Mouse (Mus musculus): ENCODE data around the gene Sh2d3c. TPM values are rescaled to one million over a fixed set of nuclear protein-coding genes. Genes with fewer than 3 reads are reported as not detected.

Gene Sh2d3c
- polyA plus RNA-seq, 1 experiment from 2014 or later, result 58.5 TPM

DNA sequence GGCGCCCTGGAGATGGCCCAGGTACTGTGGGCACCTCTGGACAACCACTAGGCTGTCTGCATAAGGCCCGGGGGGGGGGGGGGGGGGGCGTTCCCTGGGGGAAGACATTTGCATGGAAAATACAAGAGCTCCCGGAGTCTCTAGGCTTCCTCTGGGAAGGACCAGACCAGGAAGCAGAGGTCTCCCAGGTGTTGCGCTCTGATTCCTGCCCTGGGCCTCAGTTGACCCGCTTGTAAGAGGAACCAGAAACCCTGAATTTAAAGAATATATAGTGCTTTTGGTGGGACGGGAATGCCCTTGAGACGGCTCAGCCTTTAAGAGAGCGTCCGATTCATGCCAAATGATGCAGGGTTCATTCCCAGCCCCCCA lies 30.8 kb downstream of the Sh2d3c start:
- 25% methylated on average over 9 of the region's 10 CpGs for WGBS
- Histone ChIP-seq H3K4me3 (ENCODE audit: low read length) (peak overlapping the region; percentile 28), H3K9ac (ENCODE audit: low read depth, low read length) (no peak overlapping the region), H3K36me3 (ENCODE audit: control insufficient read depth, insufficient read depth, low read length) (peaks cover 46% of the 10 kb centered on the region), H3K9me3 (ENCODE audit: control insufficient read depth, low read length) (no peaks in the 10 kb centered on the region), H3K27ac (ENCODE audit: low read depth, low read length) (no peak overlapping the region; the same call in 1 of the 2 replicates), H3K4me1 (ENCODE audit: control insufficient read depth, insufficient read depth, low read depth, low read length) (peaks cover 6% of the 10 kb centered on the region), H3K4me2 (ENCODE audit: low read length) (peak overlapping the region; percentile 54), H3K27me3 (replicated peaks; ENCODE audit: control insufficient read depth, insufficient read depth, low read length) (no peaks in the 10 kb centered on the region)
- no peak for ATAC-seq

DNA sequence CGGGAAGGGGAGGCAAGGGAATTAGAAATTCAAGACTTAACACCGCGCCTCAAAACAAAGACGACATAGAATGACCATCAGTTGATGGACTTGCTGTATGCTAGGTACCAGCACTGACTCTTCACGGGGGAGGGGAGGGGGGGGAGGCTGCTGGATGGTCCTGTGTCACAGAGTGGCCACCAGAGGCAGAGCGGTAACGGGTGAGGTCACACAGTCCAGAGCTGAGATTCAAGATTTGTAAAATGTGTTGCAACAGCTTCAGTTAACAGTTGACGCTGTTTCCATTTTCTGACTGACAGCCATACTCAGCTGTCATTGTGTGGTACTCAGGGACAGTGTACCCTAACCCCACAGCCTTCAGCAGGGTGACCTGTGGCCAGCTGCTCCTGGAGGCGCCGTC lies 31.3 kb downstream of the Sh2d3c start:
- WGBS, result 61% methylated on average over 10 of the region's 10 CpGs
- no peak for ATAC-seq
- Histone ChIP-seq H3K9ac (ENCODE audit: low read depth, low read length) (no peak overlapping the region), H3K4me2 (ENCODE audit: low read length) (no peak overlapping the region), H3K9me3 (ENCODE audit: control insufficient read depth, low read length) (no peaks in the 10 kb centered on the region), H3K36me3 (ENCODE audit: control insufficient read depth, insufficient read depth, low read length) (peaks cover 41% of the 10 kb centered on the region), H3K27ac (ENCODE audit: low read depth, low read length) (no peak overlapping the region), H3K27me3 (replicated peaks; ENCODE audit: control insufficient read depth, insufficient read depth, low read length) (no peaks in the 10 kb centered on the region), H3K4me3 (ENCODE audit: low read length) (no peak overlapping the region), H3K4me1 (ENCODE audit: control insufficient read depth, insufficient read depth, low read depth, low read length) (peaks cover 6% of the 10 kb centered on the region)

DNA sequence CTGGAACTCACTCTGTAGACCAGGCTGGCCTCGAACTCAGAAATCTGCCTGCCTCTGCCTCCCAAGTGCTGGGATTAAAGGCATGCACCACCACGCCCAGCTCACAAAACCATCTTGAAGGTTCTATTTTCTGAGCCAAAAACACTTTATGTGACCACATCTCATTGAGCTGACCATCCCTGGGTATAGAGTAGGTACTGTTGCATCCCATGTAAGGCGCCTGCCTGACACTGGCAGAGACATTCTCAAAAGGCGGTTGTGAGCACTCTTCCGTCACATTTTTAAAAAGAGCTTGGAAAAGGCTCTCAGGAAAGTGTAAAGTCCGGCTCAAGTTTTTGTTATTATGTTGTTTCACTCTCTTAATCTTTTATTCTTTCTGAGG lies 35.8 kb downstream of the Sh2d3c start:
- no peaks in the 10 kb centered on the region for H3K27me3 ChIP-seq (replicated peaks; ENCODE audit: control insufficient read depth, insufficient read depth, low read length)
- no peak overlapping the region for H3K9ac ChIP-seq (ENCODE audit: low read depth, low read length)
- H3K36me3 ChIP-seq (ENCODE audit: control insufficient read depth, insufficient read depth, low read length), result peaks cover 32% of the 10 kb centered on the region
- H3K27ac ChIP-seq (ENCODE audit: low read depth, low read length), result peak overlapping the region; percentile 49; the same call in 1 of the 2 replicates
- peak; percentile 34; the same call in 1 of the 2 replicates for ATAC-seq
- peak overlapping the region; percentile 61 for H3K4me2 ChIP-seq (ENCODE audit: low read length)
- no peaks in the 10 kb centered on the region for H3K9me3 ChIP-seq (ENCODE audit: control insufficient read depth, low read length)
- 22% methylated on average over 5 of the region's 6 CpGs for WGBS
- H3K4me1 ChIP-seq (ENCODE audit: control insufficient read depth, insufficient read depth, low read depth, low read length), result peaks cover 8% of the 10 kb centered on the region
- H3K4me3 ChIP-seq (ENCODE audit: low read length), result peak overlapping the region; percentile 51

DNA sequence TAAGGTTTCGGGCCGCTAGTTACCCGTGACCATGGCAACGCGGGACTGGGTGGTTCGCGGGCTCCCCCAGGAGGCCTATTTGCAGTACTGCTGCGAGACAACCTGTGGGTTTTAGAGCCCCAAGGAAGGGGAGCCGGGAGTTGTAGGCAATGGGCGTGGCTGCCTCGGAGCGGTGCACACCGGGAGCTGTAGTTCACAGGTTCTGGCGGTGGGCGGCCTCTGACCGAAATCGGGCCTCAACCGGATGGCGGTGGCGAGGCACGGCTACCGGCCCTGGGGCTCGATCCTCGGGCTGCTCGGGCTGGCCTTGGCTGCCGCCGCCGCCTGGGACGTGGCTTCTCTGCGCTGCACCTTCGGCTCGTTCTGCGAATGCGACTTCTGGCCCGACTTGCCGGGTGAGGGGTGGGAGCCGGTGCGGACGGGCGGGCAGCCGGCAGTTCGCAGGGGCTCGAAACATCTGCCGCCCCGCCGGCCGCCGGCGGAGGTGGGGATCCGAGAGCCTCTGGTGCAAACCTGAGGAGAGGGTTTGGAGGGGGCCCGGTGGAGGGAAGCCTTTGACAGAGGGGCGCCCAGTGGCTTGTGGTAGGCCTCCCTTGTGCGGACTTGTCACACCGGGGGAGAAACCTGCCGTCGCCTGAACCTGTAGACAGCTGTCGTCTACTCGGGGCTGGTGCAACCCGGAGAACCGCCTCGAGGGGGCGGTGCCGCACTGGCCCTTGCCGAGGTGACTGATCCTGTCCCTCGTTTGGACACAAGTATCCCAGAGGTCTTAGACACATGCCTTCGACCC lies 36.4 kb downstream of the Sh2d3c start, which contains the start of gene Tor2a:
Gene Tor2a (plus strand): TSS at position 179 of the 790 bp plus-strand sequence.
- Histone ChIP-seq H3K27ac (ENCODE audit: low read depth, low read length) (peak within 1 kb of the TSS; percentile 80), H3K9ac (ENCODE audit: low read depth, low read length) (peak within 1 kb of the TSS; percentile 70), H3K36me3 (ENCODE audit: control insufficient read depth, insufficient read depth, low read length) (peaks cover 35% of the 10 kb centered on the region), H3K4me1 (ENCODE audit: control insufficient read depth, insufficient read depth, low read depth, low read length) (peaks cover 8% of the 10 kb centered on the region), H3K9me3 (ENCODE audit: control insufficient read depth, low read length) (no peaks in the 10 kb centered on the region), H3K4me2 (ENCODE audit: low read length) (peak within 1 kb of the TSS; percentile 61), H3K4me3 (ENCODE audit: low read length) (peak within 1 kb of the TSS; percentile 51), H3K27me3 (replicated peaks; ENCODE audit: control insufficient read depth, insufficient read depth, low read length) (no peaks in the 10 kb centered on the region)
- ATAC-seq, result peak; percentile 93
- under 1% methylated on average over 60 of the region's 66 CpGs for WGBS

DNA sequence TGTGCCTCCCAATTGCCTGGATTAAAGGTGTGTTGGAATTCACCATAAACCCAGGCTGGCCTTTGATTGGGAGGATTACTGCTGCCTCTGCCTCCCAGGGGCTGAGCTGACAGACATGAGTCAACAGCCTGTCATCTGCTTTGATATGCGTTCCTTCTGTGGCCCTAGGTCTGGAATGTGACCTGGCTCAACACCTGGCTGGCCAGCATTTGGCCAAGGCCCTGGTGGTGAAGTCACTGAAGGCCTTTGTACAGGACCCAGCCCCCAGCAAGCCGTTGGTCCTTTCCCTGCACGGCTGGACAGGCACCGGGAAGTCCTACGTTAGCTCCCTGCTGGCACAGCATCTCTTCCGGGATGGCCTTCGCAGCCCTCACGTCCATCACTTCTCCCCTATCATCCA lies 37.6 kb downstream of the Sh2d3c start:
- Histone ChIP-seq H3K36me3 (ENCODE audit: control insufficient read depth, insufficient read depth, low read length) (peaks cover 29% of the 10 kb centered on the region), H3K4me2 (ENCODE audit: low read length) (peak overlapping the region; percentile 61), H3K4me3 (ENCODE audit: low read length) (no peak overlapping the region; the same call in 1 of the 2 replicates), H3K4me1 (ENCODE audit: control insufficient read depth, insufficient read depth, low read depth, low read length) (peaks cover 8% of the 10 kb centered on the region), H3K27ac (ENCODE audit: low read depth, low read length) (no peak overlapping the region), H3K27me3 (replicated peaks; ENCODE audit: control insufficient read depth, insufficient read depth, low read length) (no peaks in the 10 kb centered on the region), H3K9me3 (ENCODE audit: control insufficient read depth, low read length) (no peaks in the 10 kb centered on the region), H3K9ac (ENCODE audit: low read depth, low read length) (peak overlapping the region; percentile 27; the same call in 1 of the 2 replicates)
- ATAC-seq, result no peak
- WGBS, result 73% methylated on average over 8 of the region's 8 CpGs

- Histone ChIP-seq H3K4me1 (ENCODE audit: control insufficient read depth, insufficient read depth, low read depth, low read length) (peaks cover 8% of the 10 kb centered on the region), H3K27ac (ENCODE audit: low read depth, low read length) (no peak overlapping the region), H3K4me3 (ENCODE audit: low read length) (no peak overlapping the region), H3K9me3 (ENCODE audit: control insufficient read depth, low read length) (no peaks in the 10 kb centered on the region), H3K9ac (ENCODE audit: low read depth, low read length) (no peak overlapping the region), H3K36me3 (ENCODE audit: control insufficient read depth, insufficient read depth, low read length) (peaks cover 29% of the 10 kb centered on the region), H3K27me3 (replicated peaks; ENCODE audit: control insufficient read depth, insufficient read depth, low read length) (no peaks in the 10 kb centered on the region), H3K4me2 (ENCODE audit: low read length) (no peak overlapping the region)
- no peak for ATAC-seq
- WGBS, result 75% methylated on average over 2 of the region's 2 CpGs
Measured at GRCm38 (mm10) chr2:32759001-32759400, 38.1 kb downstream of the Sh2d3c start.

DNA sequence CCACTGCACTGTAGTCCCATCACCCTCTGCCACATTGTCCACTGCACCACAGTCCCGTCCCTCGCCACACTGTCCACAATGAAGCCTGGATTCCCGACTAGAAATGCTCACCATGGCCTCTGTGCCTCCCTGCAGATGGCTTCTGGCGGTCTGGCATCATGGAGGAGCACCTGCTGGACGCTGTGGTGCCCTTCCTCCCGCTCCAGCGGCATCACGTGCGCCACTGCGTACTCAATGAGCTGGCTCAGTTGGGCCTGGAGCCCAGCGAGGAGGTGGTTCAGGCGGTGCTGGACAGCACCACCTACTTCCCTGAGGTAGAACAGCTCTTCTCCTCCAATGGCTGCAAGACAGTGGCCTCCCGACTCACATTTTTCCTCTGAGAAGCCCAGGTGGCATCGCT lies 40.5 kb downstream of the Sh2d3c start:
- Histone ChIP-seq H3K36me3 (ENCODE audit: control insufficient read depth, insufficient read depth, low read length) (peaks cover 18% of the 10 kb centered on the region), H3K4me2 (ENCODE audit: low read length) (no peak overlapping the region), H3K9me3 (ENCODE audit: control insufficient read depth, low read length) (no peaks in the 10 kb centered on the region), H3K27ac (ENCODE audit: low read depth, low read length) (no peak overlapping the region), H3K4me3 (ENCODE audit: low read length) (no peak overlapping the region), H3K27me3 (replicated peaks; ENCODE audit: control insufficient read depth, insufficient read depth, low read length) (no peaks in the 10 kb centered on the region), H3K9ac (ENCODE audit: low read depth, low read length) (no peak overlapping the region), H3K4me1 (ENCODE audit: control insufficient read depth, insufficient read depth, low read depth, low read length) (peaks cover 8% of the 10 kb centered on the region)
- 87% methylated on average over 14 of the region's 14 CpGs for WGBS
- no peak for ATAC-seq

DNA sequence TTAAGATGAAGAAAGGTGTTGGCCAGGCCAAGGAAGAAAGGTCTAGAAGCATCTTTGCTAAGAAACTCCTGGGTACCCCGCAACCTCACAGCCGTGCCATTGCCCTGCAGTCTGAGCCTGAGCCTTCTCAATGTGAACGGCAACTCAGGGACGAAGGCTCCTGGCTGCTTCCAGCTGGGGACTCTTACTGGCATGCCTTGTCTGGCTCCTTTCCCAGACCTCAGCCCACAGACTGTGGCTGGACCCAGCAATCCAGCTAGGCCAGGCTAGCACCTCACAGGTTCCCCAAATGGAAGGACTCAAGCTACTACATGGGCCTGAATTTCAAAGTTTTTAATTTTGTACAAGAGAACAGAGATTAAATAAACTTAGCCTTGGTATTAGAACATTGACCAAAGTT lies 41.0 kb downstream of the Sh2d3c start:
- Histone ChIP-seq H3K9me3 (ENCODE audit: control insufficient read depth, low read length) (no peaks in the 10 kb centered on the region), H3K9ac (ENCODE audit: low read depth, low read length) (no peak overlapping the region), H3K4me2 (ENCODE audit: low read length) (no peak overlapping the region), H3K27me3 (replicated peaks; ENCODE audit: control insufficient read depth, insufficient read depth, low read length) (no peaks in the 10 kb centered on the region), H3K27ac (ENCODE audit: low read depth, low read length) (no peak overlapping the region), H3K36me3 (ENCODE audit: control insufficient read depth, insufficient read depth, low read length) (peaks cover 18% of the 10 kb centered on the region), H3K4me1 (ENCODE audit: control insufficient read depth, insufficient read depth, low read depth, low read length) (peaks cover 8% of the 10 kb centered on the region), H3K4me3 (ENCODE audit: low read length) (no peak overlapping the region)
- ATAC-seq, result no peak
- WGBS, result 87% methylated on average over 4 of the region's 4 CpGs

- H3K9me3 ChIP-seq (ENCODE audit: control insufficient read depth, low read length), result no peaks in the 10 kb centered on the region
- H3K4me2 ChIP-seq (ENCODE audit: low read length), result no peak overlapping the region
- H3K4me3 ChIP-seq (ENCODE audit: low read length), result no peak overlapping the region
- H3K27ac ChIP-seq (ENCODE audit: low read depth, low read length), result no peak overlapping the region
- H3K9ac ChIP-seq (ENCODE audit: low read depth, low read length), result no peak overlapping the region
- H3K27me3 ChIP-seq (replicated peaks; ENCODE audit: control insufficient read depth, insufficient read depth, low read length), result no peaks in the 10 kb centered on the region
- 87% methylated on average over 3 of the region's 3 CpGs for WGBS
- ATAC-seq, result no peak
- peaks cover 7% of the 10 kb centered on the region for H3K4me1 ChIP-seq (ENCODE audit: control insufficient read depth, insufficient read depth, low read depth, low read length)
- H3K36me3 ChIP-seq (ENCODE audit: control insufficient read depth, insufficient read depth, low read length), result peaks cover 18% of the 10 kb centered on the region
Measured at GRCm38 (mm10) chr2:32763353-32763752, 42.5 kb downstream of the Sh2d3c start.
